Mouse (Mus musculus): ENCODE results near the gene Flnb. TPM values are rescaled to one million over a fixed set of nuclear protein-coding genes. Genes with fewer than 3 reads are reported as not detected.

Flnb gene
- total and polyA plus RNA-seq, 3 experiments: 29.5 to 74.0 (median 61.6) TPM

DNA sequence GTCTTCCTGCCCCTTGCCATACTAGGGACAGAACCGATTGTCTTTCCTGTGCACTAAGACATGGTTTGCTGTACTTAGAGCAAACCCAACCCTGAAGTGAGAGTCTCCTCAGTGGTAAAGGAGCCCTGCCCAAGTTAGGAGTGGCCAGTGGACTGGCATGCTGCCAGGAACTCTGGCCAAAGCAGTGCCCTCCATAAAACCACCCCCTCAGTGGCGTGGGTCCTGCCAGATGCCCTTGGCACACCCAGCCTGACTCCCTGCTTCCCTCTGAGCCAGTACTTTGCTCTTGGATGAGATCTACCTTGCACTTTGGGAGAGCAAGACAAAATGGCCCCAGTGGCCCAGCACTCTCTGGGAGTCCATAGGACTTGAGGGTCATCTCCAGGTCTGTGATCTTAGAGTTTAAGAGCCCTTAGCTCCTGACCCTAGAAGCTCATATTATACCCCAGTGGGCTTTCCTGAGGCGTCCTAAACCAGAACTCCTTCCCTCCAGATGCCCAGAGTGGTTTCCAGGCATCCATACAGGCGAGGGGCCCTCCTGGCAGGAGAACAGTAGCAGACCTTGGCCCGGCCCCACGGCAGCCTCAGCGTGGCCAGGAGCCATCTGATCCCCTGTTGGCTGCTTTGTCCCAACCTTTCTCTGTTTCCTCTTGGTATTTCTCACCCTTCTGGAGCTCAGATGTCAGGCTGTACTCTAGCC, 125.5 kb downstream of the Flnb start:
- Histone ChIP-seq H3K79me2 (replicated peaks; ENCODE audit: control insufficient read depth, extremely low read depth, insufficient read depth, poor library complexity, severe bottlenecking) (no peaks in the 10 kb centered on the region), H3K4me3 (replicated peaks in 1 of 3; ENCODE audit: low read depth in 2 of 3, low read length in 2 of 3, poor library complexity in 1 of 3) (no peak overlapping the region), H3K27me3 (replicated peaks) (no peaks in the 10 kb centered on the region), H3K4me2 (ENCODE audit: insufficient read depth, low read depth, poor library complexity, severe bottlenecking) (no peak overlapping the region), H3K9me3 (replicated peaks; ENCODE audit: low read length) (no peaks in the 10 kb centered on the region), H3K36me3 (replicated peaks in 1 of 2; ENCODE audit: control insufficient read depth in 1 of 2, insufficient read depth in 1 of 2, low read length in 1 of 2) (peaks cover 60 to 96% of the 10 kb centered on the region in 2 experiments), H3K9ac (ENCODE audit: insufficient read depth, low read depth) (no peak overlapping the region), H3K4me1 (ENCODE audit: control insufficient read depth in 1 of 2, insufficient read depth in 2 of 2) (peaks cover 0 to 18% of the 10 kb centered on the region in 2 experiments; a peak in 2 of 4 replicates), H3K27ac (ENCODE audit: insufficient read depth, low read depth) (no peak overlapping the region)
- in situ Hi-C loops (cut with MboI; ENCODE audit: low pct_ligation_motif_present, low pct_unique_long_range_greater_than_20kb, low sequenced_read_pairs) (no loop called here), dilution Hi-C loops (cut with MboI; ENCODE audit: extremely low pct_ligation_motif_present, extremely low pct_unique_long_range_greater_than_20kb, low sequenced_read_pairs) (no loop called here)
- TF ChIP-seq BHLHE40 (IDR thresholded peaks at IDR 0.05; ENCODE audit: low read depth, low read length) (no peak), POLR2AphosphoS2 (IDR thresholded peaks at IDR 0.05; ENCODE audit: low read depth, low read length) (no peak), ZMIZ1 (IDR thresholded peaks at IDR 0.05; ENCODE audit: low read depth, low read length) (no peak), NRF1 (IDR thresholded peaks at IDR 0.05; ENCODE audit: low read depth, low read length) (no peak), TBP (conservative IDR thresholded peaks at IDR 0.05; ENCODE audit: low read depth, low read length) (no peak), ETS1 (conservative IDR thresholded peaks at IDR 0.05; ENCODE audit: low read depth, low read length) (no peak), HCFC1 (IDR thresholded peaks at IDR 0.05; ENCODE audit: low read depth, low read length) (no peak), CHD1 (IDR thresholded peaks at IDR 0.05; ENCODE audit: low read depth, low read length) (no peak), ELF1 (IDR thresholded peaks at IDR 0.05; ENCODE audit: low read depth, low read length) (no peak), ZKSCAN1 (IDR thresholded peaks at IDR 0.05; ENCODE audit: borderline replicate concordance, low read depth, low read length) (no peak), JUN (IDR thresholded peaks at IDR 0.05; ENCODE audit: insufficient read depth, low read depth, low read length) (no peak), E2F4 (IDR thresholded peaks at IDR 0.05; ENCODE audit: insufficient replicate concordance, low read depth, low read length) (no peak), MAX (IDR thresholded peaks at IDR 0.05; ENCODE audit: low read length) (no peak), POLR2A (IDR thresholded peaks at IDR 0.05; ENCODE audit: low read depth, low read length) (no peak)
- no peak for DNase-seq (ENCODE audit: extremely low read depth)

DNA sequence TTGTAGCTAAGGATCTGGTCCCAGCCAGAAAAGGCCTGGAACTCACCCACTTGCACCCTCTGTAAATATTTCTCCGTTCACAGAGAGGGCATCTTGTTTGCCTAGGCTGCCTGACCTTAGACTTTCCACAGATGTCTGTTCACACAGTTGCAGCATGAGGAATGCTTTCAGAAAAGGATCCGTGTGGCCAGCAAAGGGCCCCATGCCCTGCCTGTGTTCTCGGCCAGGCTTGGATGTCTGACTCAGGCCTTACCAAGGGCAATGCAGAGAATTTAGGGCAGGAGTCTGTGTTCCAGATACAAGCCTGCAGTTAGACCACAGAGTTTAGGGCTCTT, 126.0 kb downstream of the Flnb start:
- Histone ChIP-seq H3K4me3 (replicated peaks in 1 of 3; ENCODE audit: low read depth in 2 of 3, low read length in 2 of 3, poor library complexity in 1 of 3) (no peak overlapping the region), H3K27ac (ENCODE audit: insufficient read depth, low read depth) (no peak overlapping the region), H3K4me2 (ENCODE audit: insufficient read depth, low read depth, poor library complexity, severe bottlenecking) (no peak overlapping the region), H3K9ac (ENCODE audit: insufficient read depth, low read depth) (no peak overlapping the region), H3K27me3 (replicated peaks) (no peaks in the 10 kb centered on the region), H3K36me3 (replicated peaks in 1 of 2; ENCODE audit: control insufficient read depth in 1 of 2, insufficient read depth in 1 of 2, low read length in 1 of 2) (peaks cover 62 to 96% of the 10 kb centered on the region in 2 experiments), H3K79me2 (replicated peaks; ENCODE audit: control insufficient read depth, extremely low read depth, insufficient read depth, poor library complexity, severe bottlenecking) (no peaks in the 10 kb centered on the region), H3K9me3 (replicated peaks; ENCODE audit: low read length) (no peaks in the 10 kb centered on the region), H3K4me1 (ENCODE audit: control insufficient read depth in 1 of 2, insufficient read depth in 2 of 2) (peaks cover 0 to 18% of the 10 kb centered on the region in 2 experiments; a peak in 2 of 4 replicates)
- no peak for TF ChIP-seq MAX (IDR thresholded peaks at IDR 0.05; ENCODE audit: low read length)
- in situ Hi-C loops (cut with MboI; ENCODE audit: low pct_ligation_motif_present, low pct_unique_long_range_greater_than_20kb, low sequenced_read_pairs) (no loop called here), dilution Hi-C loops (cut with MboI; ENCODE audit: extremely low pct_ligation_motif_present, extremely low pct_unique_long_range_greater_than_20kb, low sequenced_read_pairs) (no loop called here)
- no peak for DNase-seq (ENCODE audit: extremely low read depth)
